Mouse (Mus musculus) hindbrain, embryonic 16.5 days (tissue): ENCODE measurements around the gene Wdr44. TPM values are rescaled to one million over a fixed set of nuclear protein-coding genes. Genes with fewer than 3 reads are reported as not detected.

ENCODE experiments used
- ATAC-seq: fragments of 200-750 bp; cut with Nextera tagmentation; 2 replicates; pipeline ENCODE4 v1.8.0; 2017; ENCODE audit warnings: moderate TSS enrichment, moderate library complexity
- H3K27ac ChIP-seq: fragments of 300-500 bp; sonication (generic); 2 replicates; pipeline ENCODE4 v1.5.1; 2014; ENCODE audit warnings: low read depth, mild to moderate bottlenecking, control low read depth, low read length, moderate library complexity
- H3K27me3 ChIP-seq: fragments of 300-500 bp; sonication (generic); replicated peaks from 2 replicates; pipeline ENCODE4 v1.6.1; 2014; ENCODE audit warnings: low read length; ENCODE audit not compliant: control insufficient read depth, insufficient read depth
- H3K36me3 ChIP-seq: fragments of 300-500 bp; sonication (generic); 2 replicates; pipeline ENCODE4 v1.6.1; 2014; ENCODE audit warnings: mild to moderate bottlenecking, low read length, moderate library complexity, mixed read lengths; ENCODE audit not compliant: control insufficient read depth, insufficient read depth
- H3K4me1 ChIP-seq: fragments of 300-500 bp; sonication (generic); 2 replicates; pipeline ENCODE4 v1.6.1; 2014; ENCODE audit warnings: low read depth, low read length; ENCODE audit not compliant: control insufficient read depth, insufficient read depth
- H3K4me2 ChIP-seq: fragments of 300-500 bp; sonication (generic); 2 replicates; pipeline ENCODE4 v1.6.1; 2014; ENCODE audit warnings: mild to moderate bottlenecking, low read length, control low read depth, moderate library complexity
- H3K4me3 ChIP-seq: fragments of 300-500 bp; sonication (generic); 2 replicates; pipeline ENCODE4 v1.5.1; 2014; ENCODE audit warnings: mild to moderate bottlenecking, low read length, control low read depth, moderate library complexity
- H3K9ac ChIP-seq: fragments of 300-500 bp; sonication (generic); 2 replicates; pipeline ENCODE4 v1.6.1; 2014; ENCODE audit warnings: low read depth, mild to moderate bottlenecking, control low read depth, low read length, moderate library complexity
- H3K9me3 ChIP-seq: fragments of 300-500 bp; sonication (generic); 2 replicates; pipeline ENCODE4 v1.6.1; 2014; ENCODE audit warnings: mild to moderate bottlenecking, low read length, moderate library complexity; ENCODE audit not compliant: control insufficient read depth
- WGBS: fragments of 180-500 bp; shearing (Covaris S2); extraction: QIAGEN DNeasy Blood & Tissue Kit; methylation state at CpG from one replicate; pipeline ENCODE4 v1.1.7; 2014; 5-methylcytosine and 5-hydroxymethylcytosine counted together
- polyA plus RNA-seq: library from polyadenylated mRNA; unstranded; fragments of >200 nt; fragmentation: Nextera tagmentation; extraction: Ambion mirVana; gene quantifications from 2 replicates; pipeline ENCODE4 v1.2.1, GENCODE M21; 2015

Wdr44 gene
- polyA plus RNA-seq, 1 experiment from 2014 or later = 18.7 TPM

DNA sequence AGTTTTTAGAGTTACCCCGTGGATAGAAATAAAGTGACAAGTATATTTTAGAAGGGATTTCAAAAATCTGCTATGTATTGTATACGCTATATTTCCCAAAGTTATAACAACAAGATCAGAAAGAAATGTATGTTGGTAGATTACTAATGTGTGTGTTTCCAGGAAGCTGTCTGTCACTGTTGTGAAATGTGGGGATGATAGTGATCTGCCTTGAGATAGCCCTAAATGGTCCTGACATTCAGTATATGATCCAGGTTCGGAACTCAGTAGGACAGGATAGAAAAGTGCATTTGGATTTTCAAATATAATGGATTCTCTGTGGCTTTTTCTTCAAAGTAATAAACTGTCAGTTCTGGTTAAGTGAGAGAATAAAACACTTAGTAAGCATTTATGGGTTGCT, 1.7 kb downstream of the Wdr44 start:
- 76% methylated on average over 3 of the region's 3 CpGs for WGBS

DNA sequence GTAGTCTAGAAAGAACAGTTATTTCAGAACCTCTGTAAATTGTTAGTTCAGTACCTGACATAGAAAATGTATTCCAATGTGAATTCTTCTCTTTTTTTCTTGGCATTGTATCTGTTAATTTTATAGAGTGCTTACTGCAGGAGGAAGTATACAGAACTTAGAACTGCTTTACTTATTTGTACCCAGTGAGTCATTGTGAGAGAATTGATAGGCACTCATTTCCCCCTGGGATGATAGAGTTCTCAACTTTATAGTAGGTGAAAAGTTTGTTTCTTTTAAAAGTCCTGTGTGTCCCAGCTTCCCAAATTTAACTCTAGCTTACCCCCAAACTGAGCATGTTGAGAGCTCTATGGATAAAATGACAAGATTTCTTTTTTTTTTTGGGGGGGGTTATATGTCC, 2.3 kb downstream of the Wdr44 start:
- H3K4me1 ChIP-seq = peaks cover 2% of the 10 kb centered on the region; the same call in 1 of the 2 replicates
- H3K36me3 ChIP-seq = no peaks in the 10 kb centered on the region
- no peak for ATAC-seq
- no peak overlapping the region for H3K4me2 ChIP-seq
- H3K27ac ChIP-seq = no peak overlapping the region
- H3K9me3 ChIP-seq = no peaks in the 10 kb centered on the region
- H3K4me3 ChIP-seq = no peak overlapping the region
- H3K27me3 ChIP-seq = no peaks in the 10 kb centered on the region
- H3K9ac ChIP-seq = no peak overlapping the region

More for the DNA sequence above, 1.7 kb downstream of the Wdr44 start:
- Histone ChIP-seq H3K4me3 (no peak overlapping the region; the same call in 1 of the 2 replicates), H3K27me3 (no peaks in the 10 kb centered on the region), H3K9me3 (no peaks in the 10 kb centered on the region), H3K27ac (no peak overlapping the region), H3K36me3 (no peaks in the 10 kb centered on the region), H3K9ac (no peak overlapping the region), H3K4me2 (peak overlapping the region; percentile 56), H3K4me1 (peaks cover 2% of the 10 kb centered on the region; the same call in 1 of the 2 replicates)
- ATAC-seq = no peak

- Histone ChIP-seq H3K9me3 (no peaks in the 10 kb centered on the region), H3K4me3 (no peak overlapping the region), H3K4me2 (no peak overlapping the region), H3K9ac (no peak overlapping the region), H3K27ac (no peak overlapping the region), H3K4me1 (peaks cover 2% of the 10 kb centered on the region; the same call in 1 of the 2 replicates), H3K36me3 (no peaks in the 10 kb centered on the region), H3K27me3 (no peaks in the 10 kb centered on the region)
- ATAC-seq = no peak
- 96% methylated on average over 2 of the region's 2 CpGs for WGBS
Observed at GRCm38 (mm10) chrX:23697346-23697745, 4.5 kb downstream of the Wdr44 start.

- H3K4me1 ChIP-seq = peaks cover 2% of the 10 kb centered on the region; the same call in 1 of the 2 replicates
- no peak for ATAC-seq
- no peak overlapping the region for H3K4me2 ChIP-seq
- 91% methylated on average over 1 of the region's 1 CpGs for WGBS
- H3K9me3 ChIP-seq = no peaks in the 10 kb centered on the region
- no peak overlapping the region for H3K9ac ChIP-seq
- no peak overlapping the region for H3K27ac ChIP-seq
- H3K27me3 ChIP-seq = no peaks in the 10 kb centered on the region
- H3K4me3 ChIP-seq = no peak overlapping the region
- no peaks in the 10 kb centered on the region for H3K36me3 ChIP-seq
Observed at GRCm38 (mm10) chrX:23699023-23699422, 6.2 kb downstream of the Wdr44 start.

DNA sequence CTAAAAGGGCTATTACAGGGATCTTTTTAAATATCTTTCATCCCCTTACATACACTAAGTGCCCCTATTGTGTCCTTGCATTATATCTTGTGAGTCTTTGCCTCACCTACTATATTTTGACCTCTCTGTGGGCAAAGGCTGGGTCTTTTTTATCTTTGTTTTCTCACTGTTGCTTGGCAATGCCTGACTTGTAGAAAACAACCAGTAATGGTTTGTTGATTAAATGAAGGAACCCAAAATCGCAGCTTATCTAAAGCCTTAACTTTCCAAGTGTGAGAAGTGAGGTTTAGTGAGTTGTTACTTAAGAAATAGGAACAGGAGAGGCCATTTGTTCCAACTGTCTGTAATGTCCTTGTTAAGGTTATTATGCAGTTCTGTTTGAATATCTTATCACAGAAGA, 24.4 kb downstream of the Wdr44 start:
- no peaks in the 10 kb centered on the region for H3K36me3 ChIP-seq
- H3K4me3 ChIP-seq = no peak overlapping the region
- no peak for ATAC-seq
- no peak overlapping the region for H3K9ac ChIP-seq
- no peaks in the 10 kb centered on the region for H3K4me1 ChIP-seq
- no peaks in the 10 kb centered on the region for H3K27me3 ChIP-seq
- WGBS = 89% methylated on average over 1 of the region's 1 CpGs
- H3K9me3 ChIP-seq = no peaks in the 10 kb centered on the region
- no peak overlapping the region for H3K27ac ChIP-seq
- H3K4me2 ChIP-seq = no peak overlapping the region

GRCm38 (mm10) chrX:23727463-23727862, 34.6 kb downstream of the Wdr44 start:
- no peak for ATAC-seq

DNA sequence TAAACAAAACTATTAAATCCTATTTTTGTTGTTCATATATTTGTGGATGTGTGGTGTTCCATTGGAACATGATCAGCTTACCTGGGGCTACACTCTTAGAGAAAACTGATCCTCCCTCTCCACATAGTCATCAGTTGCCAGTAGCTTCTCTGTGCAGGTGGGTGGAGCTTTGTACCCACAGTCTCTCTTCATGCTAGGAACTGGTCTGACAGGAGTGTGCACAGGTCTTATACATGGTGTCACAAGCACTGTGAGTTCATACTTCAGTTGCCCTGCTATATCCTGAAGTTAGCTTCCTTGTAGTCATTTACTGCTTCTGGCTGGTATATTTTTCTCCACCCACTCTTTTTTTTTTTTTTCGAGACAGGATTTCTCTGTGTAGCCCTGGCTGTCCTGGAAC, 61.8 kb downstream of the Wdr44 start:
- Histone ChIP-seq H3K36me3 (no peaks in the 10 kb centered on the region), H3K4me3 (no peak overlapping the region), H3K27ac (no peak overlapping the region), H3K4me1 (no peaks in the 10 kb centered on the region), H3K9ac (no peak overlapping the region), H3K4me2 (no peak overlapping the region), H3K9me3 (no peaks in the 10 kb centered on the region), H3K27me3 (no peaks in the 10 kb centered on the region)
- no peak for ATAC-seq
- WGBS = 100% methylated on average over 1 of the region's 1 CpGs

More at GRCm38 (mm10) chrX:23727463-23727862, 34.6 kb downstream of the Wdr44 start:
- H3K4me1 ChIP-seq = no peaks in the 10 kb centered on the region
- WGBS = 64% methylated on average over 1 of the region's 1 CpGs
- no peak overlapping the region for H3K4me3 ChIP-seq
- no peak overlapping the region for H3K4me2 ChIP-seq
- H3K9me3 ChIP-seq = no peaks in the 10 kb centered on the region
- H3K27me3 ChIP-seq = no peaks in the 10 kb centered on the region
- no peaks in the 10 kb centered on the region for H3K36me3 ChIP-seq
- H3K27ac ChIP-seq = no peak overlapping the region
- no peak overlapping the region for H3K9ac ChIP-seq

DNA sequence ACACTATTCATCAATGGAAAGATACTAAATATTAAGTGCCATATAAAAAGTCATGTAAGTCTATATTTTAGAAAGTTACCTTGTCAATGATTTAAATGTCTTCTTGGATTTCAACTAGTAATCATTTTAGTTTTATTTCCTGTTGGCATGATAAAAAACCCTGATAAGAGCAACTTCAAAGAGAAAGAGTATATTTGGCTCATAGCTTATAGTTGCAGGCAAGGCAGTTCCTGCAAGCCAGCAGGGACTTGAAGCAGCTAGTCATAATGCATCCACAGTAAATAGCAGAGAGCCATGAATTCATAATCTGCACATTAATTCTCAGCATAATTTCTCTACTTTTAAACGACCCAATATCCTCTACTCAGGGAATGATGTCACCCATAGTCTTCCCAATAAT, 75.0 kb downstream of the Wdr44 start:
- H3K27ac ChIP-seq = no peak overlapping the region
- H3K27me3 ChIP-seq = no peaks in the 10 kb centered on the region
- no peak overlapping the region for H3K9ac ChIP-seq
- no peak overlapping the region for H3K4me2 ChIP-seq
- H3K4me1 ChIP-seq = no peaks in the 10 kb centered on the region
- ATAC-seq = no peak
- H3K9me3 ChIP-seq = no peaks in the 10 kb centered on the region
- H3K4me3 ChIP-seq = no peak overlapping the region
- WGBS = 75% methylated on average over 1 of the region's 1 CpGs
- no peaks in the 10 kb centered on the region for H3K36me3 ChIP-seq

GRCm38 (mm10) chrX:23807125-23807524, 114.3 kb downstream of the Wdr44 start:
- Histone ChIP-seq H3K36me3 (no peaks in the 10 kb centered on the region), H3K4me1 (no peaks in the 10 kb centered on the region), H3K9ac (no peak overlapping the region), H3K27ac (no peak overlapping the region), H3K9me3 (no peaks in the 10 kb centered on the region), H3K4me3 (no peak overlapping the region), H3K4me2 (no peak overlapping the region), H3K27me3 (no peaks in the 10 kb centered on the region)
- ATAC-seq = no peak
- 100% methylated on average over 3 of the region's 3 CpGs for WGBS

DNA sequence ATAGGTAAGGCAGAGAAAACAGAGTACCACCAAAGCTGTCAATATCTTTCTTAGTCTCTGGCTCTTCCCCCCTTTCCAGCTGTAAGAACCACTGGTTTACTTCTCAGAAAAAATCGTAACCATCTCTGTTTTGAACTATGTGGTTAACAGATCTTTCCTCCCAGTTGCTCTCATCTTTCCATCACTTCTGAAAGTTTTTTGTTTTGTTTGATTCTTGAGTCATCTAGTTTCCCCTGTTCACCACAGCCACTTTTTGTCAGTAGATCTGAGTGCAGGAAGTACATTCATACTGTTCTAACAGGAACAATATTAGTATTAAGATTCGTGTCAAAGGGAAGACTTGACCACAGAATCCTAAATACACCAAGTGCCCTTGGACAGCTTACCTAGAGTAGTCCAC, 117.5 kb downstream of the Wdr44 start:
- Histone ChIP-seq H3K27ac (no peak overlapping the region), H3K9ac (no peak overlapping the region), H3K4me3 (no peak overlapping the region), H3K4me2 (no peak overlapping the region), H3K27me3 (no peaks in the 10 kb centered on the region), H3K36me3 (no peaks in the 10 kb centered on the region), H3K9me3 (no peaks in the 10 kb centered on the region), H3K4me1 (no peaks in the 10 kb centered on the region)
- ATAC-seq = no peak
- WGBS = 88% methylated on average over 2 of the region's 2 CpGs
